Mouse (Mus musculus): ENCODE measurements around the gene Slc38a1. TPM values are rescaled to one million over a fixed set of nuclear protein-coding genes. Genes with fewer than 3 reads are reported as not detected.
A peak's percentile ranks its signal among the peaks of the same experiment; 100 is the strongest.

Slc38a1 gene
- total and polyA plus RNA-seq, 2 experiments from 2014 or later: 52.4 to 56.7 TPM

DNA sequence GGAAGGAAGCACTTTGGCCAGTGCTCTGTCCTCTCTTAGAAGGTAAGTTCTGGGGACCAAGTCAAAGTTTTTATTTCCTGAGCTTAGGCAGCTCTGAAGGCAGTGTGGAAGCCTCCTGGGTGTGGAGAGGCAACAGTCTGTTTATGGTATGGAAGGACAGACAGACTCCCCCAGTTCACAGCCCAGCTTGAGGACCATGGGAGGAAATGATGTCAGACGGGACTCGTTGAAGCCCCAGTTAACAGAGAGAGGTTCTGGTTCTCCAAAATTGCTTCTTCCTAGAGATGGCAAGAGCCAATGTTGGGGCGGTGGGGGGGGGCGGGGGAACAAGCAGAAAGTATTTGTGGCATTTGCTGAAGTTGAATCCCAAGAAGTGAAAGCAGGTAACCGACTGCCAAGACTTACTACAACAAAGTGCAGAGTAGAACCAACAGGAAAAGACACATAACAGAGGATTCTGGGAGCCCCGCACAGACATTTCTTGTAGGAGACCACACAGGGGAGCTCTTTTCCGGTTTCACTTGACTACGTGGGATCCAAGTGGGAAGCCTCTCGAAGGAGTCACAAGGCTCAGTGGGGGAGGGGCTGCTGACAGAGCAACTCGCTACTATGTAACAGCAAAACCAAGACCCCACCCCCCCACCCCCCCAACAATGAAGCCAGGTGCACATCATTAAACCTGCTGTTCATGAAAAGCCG is 41.6 kb upstream of the Slc38a1 start:
- DNase-seq (ENCODE audit: low spot score) (peak; percentile 66), ATAC-seq (ENCODE audit: insufficient read depth, low read depth) (peak; percentile 35; the same call in 1 of the 2 replicates)
- Histone ChIP-seq H3K4me2 (ENCODE audit: low read depth, low read length) (peak overlapping the region; percentile 27; the same call in 1 of the 2 replicates), H3K36me3 (replicated peaks; ENCODE audit: control insufficient read depth, insufficient read depth, low read length) (peaks cover 16% of the 10 kb centered on the region), H3K4me1 (ENCODE audit: control insufficient read depth, insufficient read depth) (peaks cover 4% of the 10 kb centered on the region; the same call in 1 of the 2 replicates), H3K27me3 (ENCODE audit: control insufficient read depth, insufficient read depth, low read length) (0 out of 2 replicates have a peak, but pooled peaks cover 3% of the 10 kb centered on the region), H3K9ac (replicated peaks; ENCODE audit: low read depth, low read length) (no peak overlapping the region), H3K27ac (ENCODE audit: low read depth) (peak overlapping the region; percentile 36; the same call in 1 of the 2 replicates), H3K4me3 (ENCODE audit: low read depth, low read length) (0 out of 2 replicates have a peak overlapping the region, but pooled peaks have one; percentile 5), H3K9me3 (replicated peaks; ENCODE audit: control insufficient read depth, low read length) (no peaks in the 10 kb centered on the region)
- 28% methylated on average over 11 of the region's 11 CpGs for WGBS
- TF ChIP-seq EP300 (IDR thresholded peaks at IDR 0.05; ENCODE audit: low read depth) (no peak), CTCF (IDR thresholded peaks at IDR 0.05; ENCODE audit: low read depth) (peak; percentile 35; the same call in 1 of the 2 replicates)

DNA sequence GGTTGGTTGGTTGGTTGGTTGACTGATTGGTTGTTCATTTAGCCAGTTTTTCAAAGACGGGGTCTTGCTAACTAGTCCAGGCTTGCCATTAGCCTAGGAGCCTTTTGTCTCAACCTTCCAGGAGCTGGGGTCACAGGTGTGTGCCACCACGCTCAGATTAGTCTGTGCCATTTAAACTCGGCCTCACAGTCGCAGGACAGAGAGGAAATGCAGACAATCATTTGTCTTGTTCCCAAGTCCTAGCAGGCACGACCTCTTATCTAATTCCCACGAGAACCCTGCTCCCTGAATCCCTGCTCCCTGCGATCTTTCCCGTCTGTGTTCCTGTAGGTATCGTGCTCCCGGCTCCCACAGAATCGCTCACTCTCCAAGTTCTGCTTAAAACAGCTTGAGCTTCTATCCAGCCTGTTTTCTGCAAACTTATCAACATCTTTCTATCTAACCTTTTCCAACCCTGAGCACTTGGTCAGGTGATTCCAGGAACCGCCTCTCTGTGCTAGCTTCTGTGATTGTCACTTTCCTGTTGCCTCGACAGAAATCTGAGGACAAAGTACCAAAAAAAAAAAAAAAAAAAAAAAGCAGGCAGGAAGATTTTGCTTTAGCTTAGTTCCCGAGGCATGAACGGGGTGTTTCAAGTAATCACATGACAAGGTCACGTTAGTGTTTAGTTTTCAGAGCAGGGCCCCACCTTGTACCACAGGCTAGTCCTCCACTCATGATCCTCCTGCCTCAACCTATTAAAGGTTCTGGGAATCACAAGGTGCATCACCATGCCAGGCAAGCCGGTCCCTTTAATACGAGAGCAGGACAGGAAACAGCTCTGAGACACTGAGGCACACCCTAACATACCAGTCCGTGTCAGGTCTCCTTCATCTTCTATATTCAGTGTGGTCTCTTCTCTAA is 36.4 kb upstream of the Slc38a1 start:
- H3K36me3 ChIP-seq (replicated peaks; ENCODE audit: control insufficient read depth, insufficient read depth, low read length): no peaks in the 10 kb centered on the region
- TF ChIP-seq CTCF (IDR thresholded peaks at IDR 0.05; ENCODE audit: low read depth) (no peak), EP300 (IDR thresholded peaks at IDR 0.05; ENCODE audit: low read depth) (no peak)
- H3K9ac ChIP-seq (replicated peaks; ENCODE audit: low read depth, low read length): no peak overlapping the region
- H3K4me2 ChIP-seq (ENCODE audit: low read depth, low read length): no peak overlapping the region
- WGBS: 49% methylated on average over 19 of the region's 19 CpGs
- no peak overlapping the region for H3K4me3 ChIP-seq (ENCODE audit: low read depth, low read length)
- H3K9me3 ChIP-seq (replicated peaks; ENCODE audit: control insufficient read depth, low read length): no peaks in the 10 kb centered on the region
- H3K27ac ChIP-seq (ENCODE audit: low read depth): no peak overlapping the region
- H3K4me1 ChIP-seq (ENCODE audit: control insufficient read depth, insufficient read depth): 0 out of 2 replicates have a peak, but pooled peaks cover under 1% of the 10 kb centered on the region
- no peak for DNase-seq (ENCODE audit: low spot score)
- H3K27me3 ChIP-seq (ENCODE audit: control insufficient read depth, insufficient read depth, low read length): 0 out of 2 replicates have a peak, but pooled peaks cover 7% of the 10 kb centered on the region
- ATAC-seq (ENCODE audit: insufficient read depth, low read depth): no peak

DNA sequence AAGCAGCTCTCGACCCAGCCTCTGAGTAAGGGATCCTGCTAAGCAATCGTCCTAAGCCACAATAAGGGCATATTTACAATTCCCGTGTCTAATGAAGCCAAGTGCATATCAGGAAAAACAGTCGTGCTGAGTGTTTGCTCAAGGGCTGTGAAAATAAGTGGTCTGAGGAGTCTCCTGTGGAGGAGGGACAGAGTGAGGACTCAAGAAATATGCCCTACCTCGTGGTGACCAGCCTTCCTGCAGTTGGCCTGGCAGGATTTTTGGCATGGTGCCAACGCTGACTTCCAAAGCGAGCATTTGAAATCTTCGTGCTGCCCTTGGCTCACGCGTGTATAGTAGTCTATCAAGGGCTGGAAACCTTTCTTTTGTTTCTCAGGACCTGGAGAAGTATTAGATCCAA is 33.8 kb upstream of the Slc38a1 start:
- Histone ChIP-seq H3K4me2 (ENCODE audit: low read depth, low read length) (0 out of 2 replicates have a peak overlapping the region, but pooled peaks have one; percentile 21), H3K4me3 (ENCODE audit: low read depth, low read length) (no peak overlapping the region), H3K4me1 (ENCODE audit: control insufficient read depth, insufficient read depth) (no peaks in the 10 kb centered on the region), H3K27ac (ENCODE audit: low read depth) (no peak overlapping the region; the same call in 1 of the 2 replicates), H3K9me3 (replicated peaks; ENCODE audit: control insufficient read depth, low read length) (no peaks in the 10 kb centered on the region), H3K27me3 (ENCODE audit: control insufficient read depth, insufficient read depth, low read length) (0 out of 2 replicates have a peak, but pooled peaks cover 7% of the 10 kb centered on the region), H3K9ac (replicated peaks; ENCODE audit: low read depth, low read length) (no peak overlapping the region), H3K36me3 (replicated peaks; ENCODE audit: control insufficient read depth, insufficient read depth, low read length) (no peaks in the 10 kb centered on the region)
- ATAC-seq (ENCODE audit: insufficient read depth, low read depth) (peak; percentile 69), DNase-seq (ENCODE audit: low spot score) (peak; percentile 71)
- 18% methylated on average over 10 of the region's 10 CpGs for WGBS
- no peak for TF ChIP-seq CTCF (IDR thresholded peaks at IDR 0.05; ENCODE audit: low read depth)
- TF ChIP-seq EP300 (IDR thresholded peaks at IDR 0.05; ENCODE audit: low read depth): no peak

DNA sequence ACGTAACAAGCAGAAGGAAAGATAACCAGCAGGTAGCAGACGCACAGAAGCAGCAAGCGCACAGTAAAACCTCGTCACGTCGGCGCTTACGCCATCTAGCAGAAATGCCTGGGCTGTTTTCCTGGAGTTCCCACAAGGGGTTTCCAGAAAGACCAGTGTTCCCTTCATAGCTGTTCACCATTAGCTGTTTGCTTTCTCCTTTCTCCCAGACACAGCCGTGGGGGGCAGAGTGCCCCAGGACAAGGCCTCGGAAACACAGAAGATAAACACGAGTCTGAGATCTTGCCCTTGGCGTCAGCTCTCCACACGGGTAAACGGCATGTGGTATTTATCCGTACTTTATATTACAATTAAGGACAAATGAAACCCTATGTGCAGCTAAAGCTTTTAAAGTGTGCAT is 33.0 kb upstream of the Slc38a1 start:
- no peak overlapping the region for H3K4me2 ChIP-seq (ENCODE audit: low read depth, low read length)
- no peaks in the 10 kb centered on the region for H3K4me1 ChIP-seq (ENCODE audit: control insufficient read depth, insufficient read depth)
- no peak overlapping the region for H3K9ac ChIP-seq (replicated peaks; ENCODE audit: low read depth, low read length)
- TF ChIP-seq EP300 (IDR thresholded peaks at IDR 0.05; ENCODE audit: low read depth): no peak
- 0 out of 2 replicates have a peak, but pooled peaks cover 7% of the 10 kb centered on the region for H3K27me3 ChIP-seq (ENCODE audit: control insufficient read depth, insufficient read depth, low read length)
- no peak for DNase-seq (ENCODE audit: low spot score)
- ATAC-seq (ENCODE audit: insufficient read depth, low read depth): no peak
- H3K27ac ChIP-seq (ENCODE audit: low read depth): no peak overlapping the region
- H3K9me3 ChIP-seq (replicated peaks; ENCODE audit: control insufficient read depth, low read length): no peaks in the 10 kb centered on the region
- WGBS: 68% methylated on average over 15 of the region's 15 CpGs
- no peaks in the 10 kb centered on the region for H3K36me3 ChIP-seq (replicated peaks; ENCODE audit: control insufficient read depth, insufficient read depth, low read length)
- no peak overlapping the region for H3K4me3 ChIP-seq (ENCODE audit: low read depth, low read length)

DNA sequence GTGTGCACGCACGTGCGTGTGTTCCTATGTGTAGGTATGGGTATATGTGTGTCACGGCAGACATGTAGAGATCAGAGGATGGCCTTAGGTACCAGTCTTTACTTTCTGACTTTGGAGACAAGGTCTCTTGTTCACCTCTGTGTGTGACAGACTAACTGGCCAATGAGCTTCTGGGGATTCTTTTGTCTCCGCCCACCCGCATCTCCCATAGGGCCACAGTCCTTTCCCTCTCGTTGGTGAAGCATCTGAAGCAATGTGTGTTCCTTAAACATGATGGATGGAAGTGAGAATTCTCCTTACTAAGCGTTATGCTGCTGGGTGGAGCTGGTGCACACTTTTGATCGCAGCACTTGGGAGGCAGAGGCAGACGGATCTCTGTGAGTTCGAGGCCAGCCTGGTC is 32.3 kb upstream of the Slc38a1 start:
- Histone ChIP-seq H3K36me3 (replicated peaks; ENCODE audit: control insufficient read depth, insufficient read depth, low read length) (no peaks in the 10 kb centered on the region), H3K4me2 (ENCODE audit: low read depth, low read length) (no peak overlapping the region), H3K9me3 (replicated peaks; ENCODE audit: control insufficient read depth, low read length) (no peaks in the 10 kb centered on the region), H3K4me1 (ENCODE audit: control insufficient read depth, insufficient read depth) (no peaks in the 10 kb centered on the region), H3K27ac (ENCODE audit: low read depth) (no peak overlapping the region), H3K4me3 (ENCODE audit: low read depth, low read length) (no peak overlapping the region), H3K9ac (replicated peaks; ENCODE audit: low read depth, low read length) (no peak overlapping the region), H3K27me3 (ENCODE audit: control insufficient read depth, insufficient read depth, low read length) (0 out of 2 replicates have a peak, but pooled peaks cover 7% of the 10 kb centered on the region)
- WGBS: 89% methylated on average over 11 of the region's 11 CpGs
- DNase-seq (ENCODE audit: low spot score) (no peak), ATAC-seq (ENCODE audit: insufficient read depth, low read depth) (no peak)
- TF ChIP-seq EP300 (IDR thresholded peaks at IDR 0.05; ENCODE audit: low read depth) (no peak), CTCF (IDR thresholded peaks at IDR 0.05; ENCODE audit: low read depth) (no peak)

Data from heart, postnatal 0 days (tissue).